Mouse (Mus musculus): Measurements from ENCODE around the gene Timm44. TPM values are rescaled to one million over a fixed set of nuclear protein-coding genes. Genes with fewer than 3 reads are reported as not detected.
A peak's percentile ranks its signal among the peaks of the same experiment; 100 is the strongest.

The Timm44 gene
- polyA plus RNA-seq, 1 experiment from 2014 or later, result 38.3 TPM

- Histone ChIP-seq H3K9me3 (no peaks in the 10 kb centered on the region), H3K4me2 (no peak overlapping the region), H3K4me1 (replicated peaks) (peaks cover 4% of the 10 kb centered on the region), H3K27me3 (no peaks in the 10 kb centered on the region), H3K36me3 (peaks cover 31% of the 10 kb centered on the region), H3K27ac (replicated peaks) (no peak overlapping the region), H3K9ac (no peak overlapping the region), H3K4me3 (no peak overlapping the region)
- ATAC-seq (ENCODE audit: low read depth), result no peak
- WGBS, result 82% methylated on average over 3 of the region's 3 CpGs
Observed at GRCm38 (mm10) chr8:4313254-4314124, 37.8 kb upstream of the Timm44 start.

GRCm38 (mm10) chr8:4312104-4312503 lies 36.4 kb upstream of the Timm44 start:
- H3K9ac ChIP-seq, result no peak overlapping the region
- no peaks in the 10 kb centered on the region for H3K27me3 ChIP-seq
- no peak overlapping the region for H3K27ac ChIP-seq (replicated peaks)
- no peak overlapping the region for H3K4me2 ChIP-seq
- H3K4me1 ChIP-seq (replicated peaks), result peaks cover 4% of the 10 kb centered on the region
- no peaks in the 10 kb centered on the region for H3K9me3 ChIP-seq
- ATAC-seq (ENCODE audit: low read depth), result no peak
- H3K4me3 ChIP-seq, result no peak overlapping the region
- H3K36me3 ChIP-seq, result peaks cover 43% of the 10 kb centered on the region

- Histone ChIP-seq H3K4me1 (replicated peaks) (no peaks in the 10 kb centered on the region), H3K27me3 (no peaks in the 10 kb centered on the region), H3K4me2 (no peak overlapping the region), H3K9me3 (no peaks in the 10 kb centered on the region), H3K9ac (no peak overlapping the region), H3K36me3 (peaks cover 96% of the 10 kb centered on the region), H3K27ac (replicated peaks) (no peak overlapping the region), H3K4me3 (no peak overlapping the region)
- ATAC-seq (ENCODE audit: low read depth), result no peak
- WGBS, result 92% methylated on average over 2 of the region's 2 CpGs
Observed at GRCm38 (mm10) chr8:4305838-4306237, 30.1 kb upstream of the Timm44 start.

GRCm38 (mm10) chr8:4304124-4304547 lies 28.4 kb upstream of the Timm44 start:
- Histone ChIP-seq H3K27ac (replicated peaks) (no peak overlapping the region), H3K4me3 (no peak overlapping the region), H3K9ac (no peak overlapping the region), H3K4me2 (no peak overlapping the region), H3K4me1 (replicated peaks) (no peaks in the 10 kb centered on the region), H3K27me3 (no peaks in the 10 kb centered on the region), H3K9me3 (no peaks in the 10 kb centered on the region), H3K36me3 (peaks cover 94% of the 10 kb centered on the region)
- no peak for ATAC-seq (ENCODE audit: low read depth)
- WGBS, result 83% methylated on average over 3 of the region's 3 CpGs

- Histone ChIP-seq H3K9me3 (no peaks in the 10 kb centered on the region), H3K27me3 (no peaks in the 10 kb centered on the region), H3K9ac (no peak overlapping the region), H3K4me3 (no peak overlapping the region), H3K4me1 (replicated peaks) (no peaks in the 10 kb centered on the region), H3K4me2 (no peak overlapping the region), H3K27ac (replicated peaks) (no peak overlapping the region), H3K36me3 (peaks cover 95% of the 10 kb centered on the region)
- no peak for ATAC-seq (ENCODE audit: low read depth)
- 97% methylated on average over 4 of the region's 4 CpGs for WGBS
Observed at GRCm38 (mm10) chr8:4297822-4298221, 22.1 kb upstream of the Timm44 start.

GRCm38 (mm10) chr8:4292738-4293137 lies 17.0 kb upstream of the Timm44 start:
- WGBS, result 84% methylated on average over 5 of the region's 5 CpGs
- ATAC-seq (ENCODE audit: low read depth), result no peak

GRCm38 (mm10) chr8:4276111-4276465 lies 375 bp upstream of the Timm44 start:
- H3K27ac ChIP-seq (replicated peaks), result peak overlapping the region; percentile 77
- H3K4me1 ChIP-seq (replicated peaks), result peaks cover 14% of the 10 kb centered on the region
- ATAC-seq (ENCODE audit: low read depth), result no peak; the same call in 1 of the 2 replicates
- WGBS, result 32% methylated on average over 9 of the region's 9 CpGs
- no peaks in the 10 kb centered on the region for H3K9me3 ChIP-seq
- peaks cover 29% of the 10 kb centered on the region for H3K36me3 ChIP-seq
- peak overlapping the region; percentile 62 for H3K4me2 ChIP-seq
- H3K4me3 ChIP-seq, result peak overlapping the region; percentile 75
- H3K27me3 ChIP-seq, result no peaks in the 10 kb centered on the region
- peak overlapping the region; percentile 83 for H3K9ac ChIP-seq

More at GRCm38 (mm10) chr8:4292738-4293137, 17.0 kb upstream of the Timm44 start:
- Histone ChIP-seq H3K4me3 (no peak overlapping the region), H3K36me3 (peaks cover 95% of the 10 kb centered on the region), H3K27ac (replicated peaks) (no peak overlapping the region), H3K4me1 (replicated peaks) (no peaks in the 10 kb centered on the region), H3K9me3 (no peaks in the 10 kb centered on the region), H3K4me2 (no peak overlapping the region), H3K27me3 (no peaks in the 10 kb centered on the region), H3K9ac (no peak overlapping the region)

- Histone ChIP-seq H3K4me3 (no peak overlapping the region), H3K4me1 (replicated peaks) (peaks cover 3% of the 10 kb centered on the region), H3K27ac (replicated peaks) (no peak overlapping the region), H3K27me3 (no peaks in the 10 kb centered on the region), H3K9ac (no peak overlapping the region), H3K9me3 (no peaks in the 10 kb centered on the region), H3K4me2 (no peak overlapping the region), H3K36me3 (peaks cover 92% of the 10 kb centered on the region)
- WGBS, result 90% methylated on average over 6 of the region's 6 CpGs
- ATAC-seq (ENCODE audit: low read depth), result no peak
Observed at GRCm38 (mm10) chr8:4269609-4270008, 6.1 kb downstream of the Timm44 start.

- WGBS, result 82% methylated on average over 15 of the region's 15 CpGs
- H3K4me3 ChIP-seq, result no peak overlapping the region
- no peaks in the 10 kb centered on the region for H3K9me3 ChIP-seq
- ATAC-seq (ENCODE audit: low read depth), result peak; percentile 40; the same call in 1 of the 2 replicates
- H3K27ac ChIP-seq (replicated peaks), result no peak overlapping the region
- peaks cover 98% of the 10 kb centered on the region for H3K36me3 ChIP-seq
- no peaks in the 10 kb centered on the region for H3K4me1 ChIP-seq (replicated peaks)
- no peak overlapping the region for H3K4me2 ChIP-seq
- no peak overlapping the region for H3K9ac ChIP-seq
- no peaks in the 10 kb centered on the region for H3K27me3 ChIP-seq
Observed at GRCm38 (mm10) chr8:4267627-4268026, 8.1 kb downstream of the Timm44 start.

GRCm38 (mm10) chr8:4265160-4265914 lies 10.4 kb downstream of the Timm44 start:
- Histone ChIP-seq H3K4me3 (no peak overlapping the region), H3K9ac (no peak overlapping the region), H3K9me3 (no peaks in the 10 kb centered on the region), H3K4me2 (no peak overlapping the region), H3K27ac (replicated peaks) (no peak overlapping the region), H3K4me1 (replicated peaks) (no peaks in the 10 kb centered on the region), H3K36me3 (peaks cover 99% of the 10 kb centered on the region), H3K27me3 (no peaks in the 10 kb centered on the region)
- ATAC-seq (ENCODE audit: low read depth), result no peak
- 95% methylated on average over 15 of the region's 15 CpGs for WGBS

- Histone ChIP-seq H3K4me1 (replicated peaks) (peaks cover 10% of the 10 kb centered on the region), H3K27ac (replicated peaks) (no peak overlapping the region), H3K4me3 (no peak overlapping the region), H3K9me3 (no peaks in the 10 kb centered on the region), H3K36me3 (peaks cover 85% of the 10 kb centered on the region), H3K27me3 (no peaks in the 10 kb centered on the region), H3K4me2 (no peak overlapping the region), H3K9ac (no peak overlapping the region)
- ATAC-seq (ENCODE audit: low read depth), result no peak
- WGBS, result 91% methylated on average over 8 of the region's 8 CpGs
Observed at GRCm38 (mm10) chr8:4263105-4263791, 12.5 kb downstream of the Timm44 start.

GRCm38 (mm10) chr8:4259805-4260170 lies 15.9 kb downstream of the Timm44 start:
- peak overlapping the region; percentile 97 for H3K27ac ChIP-seq (replicated peaks)
- ATAC-seq (ENCODE audit: low read depth), result no peak
- peaks cover 37% of the 10 kb centered on the region for H3K4me1 ChIP-seq (replicated peaks)
- H3K9ac ChIP-seq, result peak overlapping the region; percentile 89
- WGBS, result 85% methylated on average over 4 of the region's 4 CpGs
- peak overlapping the region; percentile 72; the same call in 1 of the 2 replicates for H3K4me2 ChIP-seq
- peaks cover 75% of the 10 kb centered on the region for H3K36me3 ChIP-seq
- no peak overlapping the region for H3K4me3 ChIP-seq
- no peaks in the 10 kb centered on the region for H3K27me3 ChIP-seq
- H3K9me3 ChIP-seq, result no peaks in the 10 kb centered on the region

Data from neural tube, embryonic 13.5 days (tissue).